In the genomic region with DNA sequence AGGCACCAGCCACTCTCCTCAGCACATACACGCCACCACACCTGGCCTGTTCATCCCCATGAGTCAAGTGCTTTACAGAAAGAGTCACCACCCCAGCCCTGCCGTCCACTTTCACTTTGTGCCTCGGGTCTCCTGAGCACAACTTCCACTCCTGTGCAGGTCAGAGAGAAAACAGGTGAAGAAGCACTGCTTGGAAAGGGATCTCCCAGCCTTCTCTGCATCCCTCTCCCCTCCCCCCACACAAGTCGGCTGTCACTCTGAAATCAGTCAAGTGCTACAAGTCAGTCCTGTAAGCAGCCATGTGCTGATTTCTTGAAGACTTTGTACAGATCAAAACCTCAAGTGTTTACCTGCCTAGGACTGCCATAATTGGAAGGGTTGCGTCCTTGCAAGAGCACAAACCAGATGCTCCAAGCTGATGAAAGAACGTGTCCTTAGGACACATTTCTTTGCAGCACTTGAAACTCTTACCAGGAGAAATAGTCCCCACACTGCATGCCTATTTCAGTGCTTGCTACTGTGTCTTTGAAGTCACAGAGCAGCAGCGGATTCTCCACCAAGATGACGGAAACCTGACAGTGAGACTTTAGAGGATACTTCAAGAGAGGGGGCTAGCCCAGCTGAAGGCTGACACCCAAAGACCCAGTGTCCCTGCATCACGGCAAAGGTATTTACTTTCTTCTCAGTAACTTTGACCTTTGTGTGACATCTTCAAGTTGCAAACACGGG, we compare ENCODE assay signal across 9 mouse cellular contexts. TPM values are rescaled to one million over a fixed set of nuclear protein-coding genes. Genes with fewer than 3 reads are reported as not detected.
DNase-seq lines count a peak whose midpoint lies in the region; ATAC-seq and TF ChIP-seq lines count a peak whose summit lies in the region.
"Had no signal": no experiment of that assay in that cellular context is flagged by ENCODE, and none has a peak within 500 bp of the region (broad histone marks: within the 10 kb centered on the region; RNA-seq: fewer than 3 reads in every experiment).

No protein-coding gene starts in this region.

- WGBS in kidney, embryonic 14.5 days: 56% methylated on average over 10 of the region's 10 CpGs
- WGBS in bone marrow, adult 2 months: 56% methylated on average over 10 of the region's 10 CpGs
- 53% methylated on average over 10 of the region's 10 CpGs for WGBS in liver, embryonic 16.5 days (ENCODE audit: insufficient replicate concordance)

- intact Hi-C loops in gastrocnemius, postnatal 14 days (cut with DNase I; ENCODE audit: low total_unique reads): no loop called here

- H3K4me1 ChIP-seq in kidney, embryonic 14.5 days (ENCODE audit: control insufficient read depth, insufficient read depth, low read length): peaks cover 17% of the 10 kb centered on the region; the same call in 1 of the 2 replicates
- H3K4me1 ChIP-seq in bone marrow, adult 2 months (ENCODE audit: control insufficient read depth, insufficient read depth, low read length): peaks cover 3% of the 10 kb centered on the region
- H3K4me1 ChIP-seq in liver, embryonic 16.5 days (ENCODE audit: control insufficient read depth, low read depth, low read length): peaks cover 38% of the 10 kb centered on the region

- no peaks in the 10 kb centered on the region for H3K27me3 ChIP-seq in kidney, embryonic 14.5 days (ENCODE audit: control insufficient read depth, insufficient read depth, low read length)
- H3K27me3 ChIP-seq in liver, embryonic 16.5 days (ENCODE audit: control insufficient read depth, insufficient read depth, low read depth, low read length): no peaks in the 10 kb centered on the region
- H3K27me3 ChIP-seq: Patski had no signal

- DNase-seq in kidney, adult 11 months: peak; percentile 45
- DNase-seq in CD4-positive helper T cell, adult 2 months (ENCODE audit: low read depth, low spot score): peak; percentile 63
- no peak for DNase-seq in frontal cortex, postnatal 14 days (ENCODE audit: low spot score in 2 of 2)
- no peak for DNase-seq in gastrocnemius, adult 8-10 months (ENCODE audit: low spot score in 2 of 2)
- no peak for DNase-seq in gastrocnemius, postnatal 14 days

- H3K27ac ChIP-seq in kidney, embryonic 14.5 days (ENCODE audit: low read depth, low read length): no peak overlapping the region
- H3K27ac ChIP-seq in bone marrow, adult 2 months (ENCODE audit: control insufficient read depth, insufficient read depth, low read depth, low read length, poor library complexity): no peak overlapping the region; the same call in 1 of the 2 replicates
- no peak overlapping the region for H3K27ac ChIP-seq in liver, embryonic 16.5 days (ENCODE audit: low read length)

- no peaks in the 10 kb centered on the region for H3K36me3 ChIP-seq in kidney, embryonic 14.5 days (ENCODE audit: control insufficient read depth, insufficient read depth, low read length)
- no peaks in the 10 kb centered on the region for H3K36me3 ChIP-seq in liver, embryonic 16.5 days (ENCODE audit: control insufficient read depth, insufficient read depth)

- no peak overlapping the region for H3K4me3 ChIP-seq in kidney, embryonic 14.5 days (ENCODE audit: low read length)
- H3K4me3 ChIP-seq in bone marrow, adult 2 months (replicated peaks; ENCODE audit: control insufficient read depth, low read depth, low read length): peak overlapping the region; percentile 4
- H3K4me3 ChIP-seq in liver, embryonic 16.5 days (ENCODE audit: low read depth, low read length): no peak overlapping the region

- TF ChIP-seq CTCF in bone marrow, adult 2 months (IDR thresholded peaks at IDR 0.05; ENCODE audit: control insufficient read depth, insufficient read depth, low read length): no peak

- H3K9me3 ChIP-seq in kidney, embryonic 14.5 days (ENCODE audit: control insufficient read depth, low read length): no peaks in the 10 kb centered on the region
- no peaks in the 10 kb centered on the region for H3K9me3 ChIP-seq in liver, embryonic 16.5 days (replicated peaks; ENCODE audit: control insufficient read depth, low read length)

- H3K4me2 ChIP-seq in kidney, embryonic 14.5 days (replicated peaks; ENCODE audit: low read depth, low read length): no peak overlapping the region
- H3K4me2 ChIP-seq in liver, embryonic 16.5 days (ENCODE audit: low read depth, low read length): peak overlapping the region; percentile 32

- H3K9ac ChIP-seq in kidney, embryonic 14.5 days (ENCODE audit: low read depth, low read length): no peak overlapping the region
- H3K9ac ChIP-seq in liver, embryonic 16.5 days (ENCODE audit: low read depth, low read length): no peak overlapping the region

- no peak for TF ChIP-seq POLR2A in bone marrow, adult 2 months (IDR thresholded peaks at IDR 0.05; ENCODE audit: borderline replicate concordance, control insufficient read depth, low read depth, low read length)

- no peak for ATAC-seq in kidney, embryonic 14.5 days (ENCODE audit: low FRiP score, low TSS enrichment)
- no peak for ATAC-seq in liver, embryonic 16.5 days (ENCODE audit: low read depth)

RNA-seq across cellular contexts. Expression of a gene that starts 58.2 kb away (rescaled TPM):
- 3.9 and 4.0 TPM in 2 replicates for polyA plus RNA-seq in kidney, embryonic 14.5 days (2014; fragmentation: Nextera tagmentation; extraction: Ambion mirVana)
- polyA plus RNA-seq in bone marrow, adult 2 months (2011; ENCODE audit: insufficient read depth, insufficient read length, low replicate concordance, missing spikeins): 3.2 and 5.8 TPM in 2 replicates
- 2.8 and 3.2 TPM in 2 replicates for polyA plus RNA-seq in liver, embryonic 16.5 days (2015; fragmentation: Nextera tagmentation; extraction: Ambion mirVana)
- 10 to 100 TPM; 40.3 to 60.6 (median 42.9) TPM for total RNA-seq in gastrocnemius, adult 8-10 months (2022)
- 10 to 100 TPM; 23.5 to 23.8 TPM for total RNA-seq in gastrocnemius, postnatal 14 days (2021)

Comparison
In these comparisons a context has a peak if more than half of its experiments do, and no peak if none do; other contexts are left out.
1. DNase-seq: peak in kidney, adult 11 months (single experiment) and CD4-positive helper T cell, adult 2 months (single experiment); none in frontal cortex, postnatal 14 days (0 of 2), gastrocnemius, adult 8-10 months (0 of 2) and gastrocnemius, postnatal 14 days (single experiment).